Mouse (Mus musculus) bone marrow macrophage, adult 2 months (primary cell): ENCODE results near the gene Olfr105-ps. TPM values are rescaled to one million over a fixed set of nuclear protein-coding genes. Genes with fewer than 3 reads are reported as not detected.

Experiments used
- H3K27ac ChIP-seq: 2 replicates; pipeline ENCODE4 v1.5.1; 2012; ENCODE audit warnings: low read depth, low read length; ENCODE audit not compliant: insufficient read depth
- H3K4me1 ChIP-seq: 2 replicates; pipeline ENCODE4 v1.6.1; 2012; ENCODE audit warnings: low read length; ENCODE audit not compliant: control insufficient read depth, insufficient read depth
- H3K4me3 ChIP-seq: 2 replicates; pipeline ENCODE4 v1.5.1; 2012; ENCODE audit warnings: mild to moderate bottlenecking, low read length, moderate library complexity; ENCODE audit not compliant: insufficient read depth
- CTCF ChIP-seq: IDR thresholded peaks from 2 replicates; pipeline ENCODE4 v1.5.1; 2012; ENCODE audit warnings: low read depth, mild to moderate bottlenecking, low read length, moderate library complexity
- POLR2A ChIP-seq: IDR thresholded peaks from 2 replicates; pipeline ENCODE4 v1.6.1; 2012; ENCODE audit warnings: mild to moderate bottlenecking, low read depth, low read length, borderline replicate concordance
- polyA plus RNA-seq: library from polyadenylated mRNA; stranded (reverse); fragments of >200 nt; gene quantifications from 2 replicates; pipeline ENCODE4 v1.2.4, GENCODE M21; 2012; ENCODE audit not compliant: missing spikeins, insufficient read depth, insufficient read length

Gene Olfr105-ps
- polyA plus RNA-seq = not detected in 2 replicates

DNA sequence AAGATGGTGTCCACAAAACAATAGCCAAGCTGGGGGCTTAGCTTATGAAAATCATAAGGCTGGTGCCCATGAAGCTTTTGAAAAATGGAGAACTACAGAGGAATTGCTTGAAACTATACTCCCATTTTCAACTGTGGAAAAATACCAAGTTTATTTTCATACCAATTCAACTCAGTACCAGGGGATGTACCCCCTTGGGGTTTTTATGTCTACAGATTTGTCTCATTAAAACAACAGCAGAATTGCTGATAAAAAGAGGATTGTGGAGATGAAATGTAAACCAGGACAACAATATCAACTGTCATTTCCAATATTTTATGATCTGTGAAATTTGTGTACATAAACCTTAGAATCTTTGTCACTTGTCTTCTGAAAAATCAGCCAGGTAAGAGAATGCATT lies at the start of gene Olfr105-ps:
TSS of gene Olfr105-ps (plus strand) at position 301 of the 400 bp plus-strand sequence.
- H3K4me3 ChIP-seq = no peak within 1 kb of the TSS
- TF ChIP-seq CTCF (no peak), POLR2A (no peak)
- H3K27ac ChIP-seq = no peak within 1 kb of the TSS
- H3K4me1 ChIP-seq = no peaks in the 10 kb centered on the region

- no peak within 1 kb of the TSS for H3K4me3 ChIP-seq
- H3K27ac ChIP-seq = no peak within 1 kb of the TSS
- TF ChIP-seq POLR2A (no peak), CTCF (no peak)
- H3K4me1 ChIP-seq = no peaks in the 10 kb centered on the region
Observed at GRCm38 (mm10) chr17:37339598-37339997, 39.2 kb upstream of the Olfr105-ps start, which contains the start of gene Olfr103. Gene Olfr103 (minus strand): TSS chr17:37339698.

DNA sequence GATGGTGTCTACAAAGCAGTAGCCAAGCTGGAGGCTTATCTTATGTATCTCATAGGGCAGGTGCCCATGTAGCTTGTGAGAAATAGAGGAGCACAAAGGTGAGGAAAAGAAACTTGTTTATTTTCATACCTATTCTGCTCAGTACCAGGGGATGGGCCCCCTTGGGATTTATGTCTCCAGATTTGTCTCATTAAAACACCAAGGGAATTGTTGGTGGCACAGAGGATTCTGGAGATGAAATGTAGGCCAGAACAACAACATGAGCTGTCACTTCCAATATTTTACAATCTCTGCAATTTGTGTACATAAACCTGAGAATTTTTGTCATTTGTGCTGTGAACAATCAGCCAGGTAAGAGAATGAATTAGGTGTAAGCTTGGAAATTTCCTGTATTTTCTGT lies 19.6 kb upstream of the Olfr105-ps start, which contains the start of gene Olfr104-ps:
TSS of gene Olfr104-ps (plus strand) at position 301 of the 400 bp plus-strand sequence.
- TF ChIP-seq POLR2A (no peak), CTCF (no peak)

GRCm38 (mm10) chr17:37390093-37390492 lies 11.3 kb downstream of the Olfr105-ps start, which contains the start of gene Olfr106-ps:
Gene Olfr106-ps (plus strand): TSS chr17:37390393.
- no peak within 1 kb of the TSS for H3K4me3 ChIP-seq
- no peaks in the 10 kb centered on the region for H3K4me1 ChIP-seq
- H3K27ac ChIP-seq = no peak within 1 kb of the TSS
- TF ChIP-seq CTCF (no peak), POLR2A (no peak)

More for the DNA sequence above, 19.6 kb upstream of the Olfr105-ps start, which contains the start of gene Olfr104-ps:
- Histone ChIP-seq H3K4me3 (no peak within 1 kb of the TSS), H3K27ac (no peak within 1 kb of the TSS), H3K4me1 (no peaks in the 10 kb centered on the region)

DNA sequence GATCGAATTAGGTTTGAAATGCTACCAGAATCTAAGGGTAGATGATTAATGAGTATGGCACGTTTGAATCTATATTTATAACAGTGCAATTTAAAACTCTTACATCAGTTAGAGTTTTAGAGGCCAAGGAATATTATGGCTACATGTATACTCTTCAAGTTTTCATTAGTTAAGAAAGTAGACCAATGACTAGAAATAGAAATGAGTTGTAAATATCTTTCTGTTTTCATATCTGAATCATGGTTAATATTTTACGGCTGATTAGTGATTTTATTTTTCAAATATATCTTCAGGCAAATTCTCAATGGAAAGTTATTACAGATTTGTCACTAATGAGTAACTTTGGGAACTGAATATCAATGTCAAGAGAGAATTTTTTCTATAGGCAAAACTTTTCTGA lies 20.1 kb downstream of the Olfr105-ps start, which contains the start of gene Olfr107:
TSS of gene Olfr107 (plus strand) at position 301 of the 400 bp plus-strand sequence.
- TF ChIP-seq CTCF (no peak), POLR2A (no peak)
- Histone ChIP-seq H3K27ac (no peak within 1 kb of the TSS), H3K4me3 (no peak within 1 kb of the TSS), H3K4me1 (no peaks in the 10 kb centered on the region)

GRCm38 (mm10) chr17:37413380-37413779 lies 34.5 kb downstream of the Olfr105-ps start:
- 0 out of 2 replicates have a peak, but pooled peaks cover 5% of the 10 kb centered on the region for H3K4me1 ChIP-seq
- no peak overlapping the region for H3K27ac ChIP-seq
- H3K4me3 ChIP-seq = no peak overlapping the region
- TF ChIP-seq CTCF (no peak), POLR2A (no peak)

Other genes starting within 250 kb of the Olfr105-ps start
- not detected in 2 replicates for gene Olfr93, start 217.5 kb upstream of the Olfr105-ps start, polyA plus RNA-seq
- not detected in 2 replicates for gene Ubd, start 185.1 kb upstream of the Olfr105-ps start, polyA plus RNA-seq
- gene Olfr94, start 178.0 kb upstream of the Olfr105-ps start, polyA plus RNA-seq = not detected in 2 replicates
- not detected in 2 replicates for gene Olfr95, start 165.9 kb upstream of the Olfr105-ps start, polyA plus RNA-seq
- not detected in 2 replicates for gene Olfr96, start 158.9 kb upstream of the Olfr105-ps start, polyA plus RNA-seq
- not detected in 2 replicates for gene Olfr97, start 141.7 kb upstream of the Olfr105-ps start, polyA plus RNA-seq
- not detected in 2 replicates for gene Olfr98, start 115.3 kb upstream of the Olfr105-ps start, polyA plus RNA-seq
- 48.3 and 53.5 TPM in 2 replicates for gene H2-M3, start 108.8 kb upstream of the Olfr105-ps start, polyA plus RNA-seq
- not detected in 2 replicates for gene Olfr99, start 95.6 kb upstream of the Olfr105-ps start, polyA plus RNA-seq
- not detected in 2 replicates for gene Olfr101, start 74.7 kb upstream of the Olfr105-ps start, polyA plus RNA-seq
- gene Olfr102, start 62.0 kb upstream of the Olfr105-ps start, polyA plus RNA-seq = not detected in 2 replicates
- not detected in 2 replicates for gene Olfr103, start 39.3 kb upstream of the Olfr105-ps start, polyA plus RNA-seq
- not detected in 2 replicates for gene Olfr104-ps, start 19.5 kb upstream of the Olfr105-ps start, polyA plus RNA-seq
- not detected in 2 replicates for gene Olfr106-ps, start 11.4 kb downstream of the Olfr105-ps start, polyA plus RNA-seq
- not detected in 2 replicates for gene Olfr107, start 20.2 kb downstream of the Olfr105-ps start, polyA plus RNA-seq
- gene Olfr108, start 66.4 kb downstream of the Olfr105-ps start, polyA plus RNA-seq = not detected in 2 replicates
- 0.35 TPM in 1 of 2 replicates, not detected in the other for gene Olfr109, start 79.9 kb downstream of the Olfr105-ps start, polyA plus RNA-seq
- gene H2-M2, start 104.5 kb downstream of the Olfr105-ps start, polyA plus RNA-seq = 1.1 TPM in 1 of 2 replicates, not detected in the other
- gene Olfr110, start 113.4 kb downstream of the Olfr105-ps start, polyA plus RNA-seq = 0.75 and 1.3 TPM in 2 replicates
- 4.6 and 5.8 TPM in 2 replicates for gene Olfr111, start 129.0 kb downstream of the Olfr105-ps start, polyA plus RNA-seq
- not detected in 2 replicates for gene Olfr112, start 190.4 kb downstream of the Olfr105-ps start, polyA plus RNA-seq
- gene Olfr113, start 198.6 kb downstream of the Olfr105-ps start, polyA plus RNA-seq = not detected in 2 replicates
- gene Olfr114, start 213.7 kb downstream of the Olfr105-ps start, polyA plus RNA-seq = not detected in 2 replicates
- gene Olfr115, start 248.1 kb downstream of the Olfr105-ps start, polyA plus RNA-seq = not detected in 2 replicates
- not detected in 2 replicates for gene Olfr116, start 248.2 kb downstream of the Olfr105-ps start, polyA plus RNA-seq